Mouse (Mus musculus): Measurements from ENCODE around the gene Rabl3.

- no peak for TF ChIP-seq CTCF (IDR thresholded peaks at IDR 0.05; ENCODE audit: low read depth)
- TF ChIP-seq EP300 (IDR thresholded peaks at IDR 0.05; ENCODE audit: low read depth), result no peak
Observed at GRCm38 (mm10) chr16:37575325-37575724, 35.6 kb downstream of the Rabl3 start.

All from liver, embryonic 14.5 days (tissue).